Mouse (Mus musculus) limb, embryonic 12.5 days (tissue): ENCODE measurements at regions not wholly inside any gene's neighbourhood (a gene's known extent, or its start where the extent isn't known, plus 50 kb on each side); places are given as distances from the start of the nearest gene placed in this dataset.

Source experiments
- ATAC-seq: fragments of 200-750 bp; cut with Nextera tagmentation; 2 replicates; pipeline ENCODE4 v1.8.0; 2017; ENCODE audit warnings: low read depth, moderate TSS enrichment; ENCODE audit not compliant: insufficient number of reproducible peaks, insufficient read depth, low FRiP score, low TSS enrichment
- H3K27ac ChIP-seq: fragments of 300-500 bp; sonication (generic); 2 replicates; pipeline ENCODE4 v1.5.1; 2016; ENCODE audit warnings: mild to moderate bottlenecking, moderate library complexity
- H3K27me3 ChIP-seq: fragments of 300-500 bp; sonication (generic); 2 replicates; pipeline ENCODE4 v1.6.1; 2016; ENCODE audit warnings: mild to moderate bottlenecking, moderate library complexity
- H3K36me3 ChIP-seq: fragments of 300-500 bp; sonication (generic); 2 replicates; pipeline ENCODE4 v1.6.1; 2016; ENCODE audit warnings: mild to moderate bottlenecking, moderate library complexity
- H3K4me1 ChIP-seq: fragments of 300-500 bp; sonication (generic); replicated peaks from 2 replicates; pipeline ENCODE4 v1.6.1; 2016
- H3K4me2 ChIP-seq: fragments of 300-500 bp; sonication (generic); 2 replicates; pipeline ENCODE4 v1.6.1; 2016; ENCODE audit warnings: mild to moderate bottlenecking, moderate library complexity
- H3K4me3 ChIP-seq: fragments of 300-500 bp; sonication (generic); replicated peaks from 2 replicates; pipeline ENCODE4 v1.5.1; 2016; ENCODE audit warnings: mild to moderate bottlenecking
- H3K9ac ChIP-seq: fragments of 300-500 bp; sonication (generic); replicated peaks from 2 replicates; pipeline ENCODE4 v1.6.1; 2016; ENCODE audit warnings: mild to moderate bottlenecking, moderate library complexity
- H3K9me3 ChIP-seq: fragments of 300-500 bp; sonication (generic); 2 replicates; pipeline ENCODE4 v1.6.1; 2016; ENCODE audit warnings: mild to moderate bottlenecking, moderate library complexity
- WGBS: fragments of 180-500 bp; shearing (Covaris S2); methylation state at CpG from one replicate; pipeline ENCODE4 v1.1.7; 2016; 5-methylcytosine and 5-hydroxymethylcytosine counted together

DNA sequence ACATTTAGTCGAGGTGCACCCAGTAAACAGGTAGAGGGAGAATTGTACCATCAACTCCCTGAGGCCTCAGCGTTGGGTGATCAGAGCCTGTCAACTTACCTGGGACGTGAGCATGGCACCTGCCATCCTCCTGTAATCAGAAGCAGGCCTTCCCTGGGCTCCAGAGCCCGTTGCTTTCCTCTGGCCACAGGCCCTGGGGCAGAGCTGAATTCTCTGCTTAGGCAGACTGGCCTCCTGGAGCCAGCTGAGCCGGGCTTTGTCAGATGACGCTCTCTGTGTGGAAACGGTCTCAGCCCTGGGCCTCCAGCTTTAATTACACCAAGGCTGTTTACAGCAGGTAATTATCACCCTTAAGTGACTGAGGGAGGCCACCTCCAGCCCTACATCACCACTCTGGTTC is 92.6 kb upstream of the Pmepa1 start:
- Histone ChIP-seq H3K4me1 (peaks cover 23% of the 10 kb centered on the region), H3K27me3 (peaks cover 74% of the 10 kb centered on the region), H3K4me3 (no peak overlapping the region), H3K36me3 (no peaks in the 10 kb centered on the region), H3K27ac (no peak overlapping the region), H3K9ac (no peak overlapping the region), H3K9me3 (peaks cover 16% of the 10 kb centered on the region), H3K4me2 (no peak overlapping the region)
- ATAC-seq, result no peak
- WGBS, result 21% methylated on average over 7 of the region's 7 CpGs

- peaks cover 37% of the 10 kb centered on the region for H3K4me1 ChIP-seq
- H3K4me2 ChIP-seq, result no peak overlapping the region
- no peak for ATAC-seq
- H3K27me3 ChIP-seq, result peaks cover 14% of the 10 kb centered on the region; the same call in 1 of the 2 replicates
- no peaks in the 10 kb centered on the region for H3K36me3 ChIP-seq
- no peak overlapping the region for H3K4me3 ChIP-seq
- peaks cover 9% of the 10 kb centered on the region for H3K9me3 ChIP-seq
- 86% methylated on average over 6 of the region's 6 CpGs for WGBS
- no peak overlapping the region for H3K27ac ChIP-seq
- H3K9ac ChIP-seq, result no peak overlapping the region
These were observed 100.6 kb upstream of the Pmepa1 start for GRCm38 (mm10) chr2:173376926-173377325.

DNA sequence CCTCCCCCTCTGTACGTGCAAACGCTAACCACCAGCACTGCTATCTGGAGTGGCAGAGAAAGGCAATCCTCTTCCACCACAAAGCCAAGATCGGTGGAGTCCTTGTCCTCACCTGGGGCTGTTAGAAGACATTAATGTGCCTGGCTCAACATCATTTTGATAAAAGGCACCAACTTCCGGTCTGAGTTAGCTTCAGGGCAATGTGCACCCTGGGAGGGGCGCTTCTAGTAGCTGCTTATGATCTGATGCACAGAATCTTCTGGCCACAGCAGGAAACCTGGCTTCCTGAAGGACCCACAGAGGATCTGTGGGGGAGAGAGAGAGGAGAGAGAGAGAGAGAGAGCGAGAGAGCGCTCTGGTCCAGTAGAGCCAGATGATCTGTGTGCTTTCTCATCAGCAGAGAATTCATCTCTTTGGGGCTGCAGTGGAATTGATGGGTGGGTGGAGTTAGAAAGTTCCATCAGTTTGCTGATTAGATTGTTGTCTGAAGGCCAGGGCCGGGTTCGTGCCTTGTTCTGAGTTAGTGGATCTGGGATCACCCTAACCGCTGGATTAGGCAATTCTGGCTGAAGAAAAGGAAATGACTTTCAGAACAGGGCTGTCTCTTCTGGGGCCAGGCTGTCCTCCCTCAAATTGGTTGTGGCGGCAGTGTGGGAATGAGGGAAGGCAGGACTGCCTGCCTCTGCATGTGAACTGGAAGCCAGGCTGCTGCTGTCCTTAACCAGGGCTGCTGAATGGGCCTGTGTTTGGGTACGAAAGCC is 101.3 kb upstream of the Pmepa1 start:
- peaks cover 14% of the 10 kb centered on the region; the same call in 1 of the 2 replicates for H3K27me3 ChIP-seq
- peaks cover 40% of the 10 kb centered on the region for H3K4me1 ChIP-seq
- 63% methylated on average over 10 of the region's 12 CpGs for WGBS
- no peak for ATAC-seq
- no peak overlapping the region for H3K9ac ChIP-seq
- H3K9me3 ChIP-seq, result 0 out of 2 replicates have a peak, but pooled peaks cover 4% of the 10 kb centered on the region
- no peak overlapping the region for H3K4me3 ChIP-seq
- no peak overlapping the region for H3K4me2 ChIP-seq
- H3K36me3 ChIP-seq, result no peaks in the 10 kb centered on the region
- peak overlapping the region; percentile 37; the same call in 1 of the 2 replicates for H3K27ac ChIP-seq

- Histone ChIP-seq H3K36me3 (no peaks in the 10 kb centered on the region), H3K9me3 (no peaks in the 10 kb centered on the region), H3K27ac (peak overlapping the region; percentile 76), H3K4me2 (no peak overlapping the region), H3K9ac (no peak overlapping the region), H3K27me3 (peaks cover 8% of the 10 kb centered on the region; the same call in 1 of the 2 replicates), H3K4me3 (no peak overlapping the region), H3K4me1 (peaks cover 43% of the 10 kb centered on the region)
- 89% methylated on average over 1 of the region's 1 CpGs for WGBS
- ATAC-seq, result no peak
These were observed 103.4 kb upstream of the Pmepa1 start for GRCm38 (mm10) chr2:173379736-173380135.

GRCm38 (mm10) chr2:173380341-173380761 is 104.0 kb upstream of the Pmepa1 start:
- Histone ChIP-seq H3K4me1 (peaks cover 48% of the 10 kb centered on the region), H3K27ac (peak overlapping the region; percentile 76; the same call in 1 of the 2 replicates), H3K9me3 (no peaks in the 10 kb centered on the region), H3K4me3 (no peak overlapping the region), H3K9ac (no peak overlapping the region), H3K36me3 (no peaks in the 10 kb centered on the region), H3K27me3 (peaks cover 8% of the 10 kb centered on the region; the same call in 1 of the 2 replicates), H3K4me2 (no peak overlapping the region)
- ATAC-seq, result no peak
- 36% methylated on average over 3 of the region's 3 CpGs for WGBS

DNA sequence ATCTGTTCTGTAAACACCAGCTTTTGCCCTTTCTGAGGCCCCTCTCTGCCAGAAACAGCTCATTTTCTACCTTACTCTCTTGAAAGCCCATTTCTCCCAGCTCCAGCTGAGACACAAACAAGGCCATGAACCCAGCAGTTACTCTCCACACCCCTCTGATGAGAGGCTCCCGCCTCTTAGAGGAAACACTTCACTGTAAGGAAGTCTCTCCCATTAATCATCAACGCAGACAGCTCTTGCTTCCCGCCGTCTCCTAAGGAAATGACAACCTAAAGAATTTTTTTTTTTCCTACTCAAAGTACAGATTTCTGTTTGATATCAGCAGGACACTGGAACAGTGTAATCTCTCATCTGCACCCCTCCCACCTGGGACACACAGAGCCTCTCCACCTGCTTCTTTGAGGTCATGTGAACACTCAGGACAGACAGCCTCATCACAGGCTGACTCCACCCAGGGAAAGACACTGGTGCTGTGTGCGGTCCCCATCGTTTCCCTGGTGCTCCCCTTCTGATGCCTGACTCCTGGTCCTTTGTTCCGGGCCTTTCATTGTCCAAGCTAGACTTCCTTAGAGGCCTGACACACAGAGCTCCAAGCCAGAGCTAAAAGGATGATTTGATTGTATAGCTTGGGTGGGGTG is 106.0 kb upstream of the Pmepa1 start:
- Histone ChIP-seq H3K4me1 (peaks cover 44% of the 10 kb centered on the region), H3K4me2 (no peak overlapping the region), H3K9ac (no peak overlapping the region), H3K27ac (no peak overlapping the region), H3K27me3 (no peaks in the 10 kb centered on the region; the same call in none of the 2 replicates), H3K36me3 (no peaks in the 10 kb centered on the region), H3K4me3 (no peak overlapping the region), H3K9me3 (no peaks in the 10 kb centered on the region)
- ATAC-seq, result no peak
- 57% methylated on average over 7 of the region's 7 CpGs for WGBS

- no peak overlapping the region for H3K4me3 ChIP-seq
- no peak for ATAC-seq
- H3K9ac ChIP-seq, result no peak overlapping the region
- H3K4me2 ChIP-seq, result no peak overlapping the region
- H3K27ac ChIP-seq, result 0 out of 2 replicates have a peak overlapping the region, but pooled peaks have one; percentile 7
- WGBS, result 47% methylated on average over 8 of the region's 8 CpGs
- peaks cover 30% of the 10 kb centered on the region for H3K4me1 ChIP-seq
- no peaks in the 10 kb centered on the region; the same call in none of the 2 replicates for H3K27me3 ChIP-seq
- peaks cover 5% of the 10 kb centered on the region; the same call in 1 of the 2 replicates for H3K9me3 ChIP-seq
- H3K36me3 ChIP-seq, result no peaks in the 10 kb centered on the region
These were observed 108.7 kb upstream of the Pmepa1 start for GRCm38 (mm10) chr2:173384935-173385586.

- H3K4me1 ChIP-seq, result peaks cover 24% of the 10 kb centered on the region
- no peaks in the 10 kb centered on the region; the same call in none of the 2 replicates for H3K27me3 ChIP-seq
- H3K27ac ChIP-seq, result no peak overlapping the region
- no peak overlapping the region for H3K4me3 ChIP-seq
- no peak overlapping the region for H3K9ac ChIP-seq
- no peaks in the 10 kb centered on the region for H3K36me3 ChIP-seq
- no peak overlapping the region for H3K4me2 ChIP-seq
- peaks cover 9% of the 10 kb centered on the region; the same call in 1 of the 2 replicates for H3K9me3 ChIP-seq
- no peak for ATAC-seq
- 56% methylated on average over 9 of the region's 9 CpGs for WGBS
These were observed 109.4 kb upstream of the Pmepa1 start for GRCm38 (mm10) chr2:173385722-173386141.

- no peak for ATAC-seq
- no peak overlapping the region for H3K9ac ChIP-seq
- peaks cover 26% of the 10 kb centered on the region for H3K4me1 ChIP-seq
- 73% methylated on average over 4 of the region's 4 CpGs for WGBS
- H3K4me2 ChIP-seq, result no peak overlapping the region
- H3K27ac ChIP-seq, result no peak overlapping the region
- peaks cover 15% of the 10 kb centered on the region for H3K9me3 ChIP-seq
- no peaks in the 10 kb centered on the region for H3K36me3 ChIP-seq
- no peak overlapping the region for H3K4me3 ChIP-seq
- H3K27me3 ChIP-seq, result no peaks in the 10 kb centered on the region; the same call in none of the 2 replicates
These were observed 111.8 kb upstream of the Pmepa1 start for GRCm38 (mm10) chr2:173388140-173388539.

DNA sequence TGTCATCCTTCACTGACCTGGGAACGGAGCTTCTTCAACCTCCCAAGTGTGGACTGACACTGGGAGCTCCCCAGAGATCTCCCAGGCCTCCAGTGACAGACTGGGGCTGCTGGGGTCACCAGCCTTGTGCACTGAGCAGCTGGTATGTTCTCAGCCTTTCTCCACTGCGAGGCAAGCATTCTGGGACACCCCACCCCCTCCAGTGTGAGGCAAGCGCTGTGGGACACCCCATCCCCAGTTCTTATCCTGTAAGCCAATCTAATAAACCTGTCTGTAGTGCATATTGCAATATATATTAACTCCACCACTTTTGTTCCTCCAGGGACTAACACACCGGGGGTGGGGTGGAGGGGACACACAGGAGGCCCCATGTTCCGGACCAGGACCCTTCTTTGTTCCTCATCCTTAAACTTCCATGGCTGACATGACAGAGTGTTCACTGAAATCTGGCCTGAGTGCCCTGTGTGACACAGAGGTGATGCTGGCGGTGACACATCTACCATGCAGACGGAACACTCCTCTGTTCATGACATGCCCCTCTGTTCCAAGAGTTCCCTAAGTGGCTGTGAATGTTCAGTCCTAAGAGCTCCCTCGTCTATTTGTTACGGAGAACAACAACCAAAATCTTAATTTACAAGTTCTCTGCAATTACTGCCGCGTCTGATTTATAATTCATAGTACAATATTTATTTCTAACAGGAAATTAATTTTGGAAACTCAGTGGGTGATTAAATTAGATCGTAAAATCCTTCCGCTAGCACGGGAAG is 116.4 kb upstream of the Pmepa1 start:
- H3K27me3 ChIP-seq, result no peaks in the 10 kb centered on the region
- H3K27ac ChIP-seq, result no peak overlapping the region
- peaks cover 8% of the 10 kb centered on the region; the same call in 1 of the 2 replicates for H3K4me1 ChIP-seq
- ATAC-seq, result no peak
- H3K4me3 ChIP-seq, result no peak overlapping the region
- no peak overlapping the region for H3K9ac ChIP-seq
- peaks cover 15% of the 10 kb centered on the region for H3K9me3 ChIP-seq
- no peak overlapping the region for H3K4me2 ChIP-seq
- H3K36me3 ChIP-seq, result no peaks in the 10 kb centered on the region
- WGBS, result 68% methylated on average over 14 of the region's 14 CpGs
